Mouse (Mus musculus) embryonic facial prominence, embryonic 13.5 days (tissue): ENCODE data around the gene 4930469K13Rik. TPM values are rescaled to one million over a fixed set of nuclear protein-coding genes. Genes with fewer than 3 reads are reported as not detected.

Source experiments
- ATAC-seq: fragments of 200-750 bp; cut with Nextera tagmentation; 2 replicates; pipeline ENCODE4 v1.8.0; 2017; ENCODE audit warnings: low read depth; ENCODE audit not compliant: insufficient number of reproducible peaks, insufficient read depth, low FRiP score, low TSS enrichment
- H3K27ac ChIP-seq: fragments of 300-500 bp; sonication (generic); 2 replicates; pipeline ENCODE4 v1.5.1; 2015; ENCODE audit warnings: moderate library complexity, mild to moderate bottlenecking, inconsistent platforms
- H3K27me3 ChIP-seq: fragments of 300-500 bp; sonication (generic); 2 replicates; pipeline ENCODE4 v1.6.1; 2015; ENCODE audit warnings: mild to moderate bottlenecking, inconsistent platforms
- H3K36me3 ChIP-seq: fragments of 300-500 bp; sonication (generic); 2 replicates; pipeline ENCODE4 v1.6.1; 2015; ENCODE audit warnings: mild to moderate bottlenecking, inconsistent platforms
- H3K4me1 ChIP-seq: fragments of 300-500 bp; sonication (generic); 2 replicates; pipeline ENCODE4 v1.6.1; 2015; ENCODE audit warnings: inconsistent platforms
- H3K4me2 ChIP-seq: fragments of 300-500 bp; sonication (generic); 2 replicates; pipeline ENCODE4 v1.6.1; 2015; ENCODE audit warnings: moderate library complexity, mild to moderate bottlenecking, inconsistent platforms
- H3K4me3 ChIP-seq: fragments of 300-500 bp; sonication (generic); 2 replicates; pipeline ENCODE4 v1.5.1; 2015; ENCODE audit warnings: mild to moderate bottlenecking, inconsistent platforms
- H3K9ac ChIP-seq: fragments of 300-500 bp; sonication (generic); 2 replicates; pipeline ENCODE4 v1.6.1; 2015; ENCODE audit warnings: mild to moderate bottlenecking, inconsistent platforms
- H3K9me3 ChIP-seq: fragments of 300-500 bp; sonication (generic); 2 replicates; pipeline ENCODE4 v1.6.1; 2016; ENCODE audit warnings: inconsistent platforms
- WGBS: fragments of 180-500 bp; shearing (Covaris S2); methylation state at CpG from one replicate; pipeline ENCODE4 v1.1.7; 2015; ENCODE audit warnings: mixed read lengths; 5-methylcytosine and 5-hydroxymethylcytosine counted together
- polyA plus RNA-seq: library from polyadenylated mRNA; unstranded; fragments of >200 nt; fragmentation: Nextera tagmentation; extraction: Ambion mirVana; gene quantifications from 2 replicates; pipeline ENCODE4 v1.2.1, GENCODE M21; 2015

Gene 4930469K13Rik
- polyA plus RNA-seq, 1 experiment from 2014 or later = 1.1 TPM

GRCm38 (mm10) chr11:34034008-34034505 is 64.3 kb downstream of the 4930469K13Rik start:
- no peak for ATAC-seq
- H3K9me3 ChIP-seq = no peaks in the 10 kb centered on the region
- peaks cover 4% of the 10 kb centered on the region; the same call in 1 of the 2 replicates for H3K4me1 ChIP-seq
- no peaks in the 10 kb centered on the region for H3K36me3 ChIP-seq
- H3K4me2 ChIP-seq = no peak overlapping the region
- H3K9ac ChIP-seq = no peak overlapping the region
- no peak overlapping the region for H3K27ac ChIP-seq
- H3K27me3 ChIP-seq = no peaks in the 10 kb centered on the region
- 90% methylated on average over 5 of the region's 5 CpGs for WGBS
- no peak overlapping the region for H3K4me3 ChIP-seq

- Histone ChIP-seq H3K27ac (no peak overlapping the region), H3K4me3 (no peak overlapping the region), H3K27me3 (no peaks in the 10 kb centered on the region), H3K36me3 (no peaks in the 10 kb centered on the region), H3K9ac (no peak overlapping the region), H3K4me1 (peaks cover 4% of the 10 kb centered on the region; the same call in 1 of the 2 replicates), H3K9me3 (no peaks in the 10 kb centered on the region), H3K4me2 (no peak overlapping the region)
- 63% methylated on average over 8 of the region's 8 CpGs for WGBS
- ATAC-seq = no peak
Measured at GRCm38 (mm10) chr11:34031015-34031805, 67.1 kb downstream of the 4930469K13Rik start.

DNA sequence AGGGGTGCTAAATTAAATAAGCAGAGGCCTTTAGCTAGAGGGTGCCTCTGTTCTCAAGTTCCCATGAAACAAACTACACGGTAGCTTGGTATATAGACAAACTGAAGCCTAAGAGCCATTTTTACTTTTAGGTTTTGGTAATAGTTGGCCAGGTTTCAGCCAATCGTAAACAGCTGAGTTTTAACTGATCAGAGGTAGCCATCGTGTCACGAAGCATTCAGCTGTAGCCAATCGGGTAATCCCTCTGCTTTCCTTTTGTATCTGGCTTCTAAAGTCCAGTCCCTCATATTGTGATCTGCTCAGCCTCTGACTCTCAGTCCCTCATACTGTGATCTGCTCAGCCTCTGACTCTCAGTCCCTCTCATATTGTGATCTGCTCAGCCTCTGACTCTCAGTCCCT is 68.7 kb downstream of the 4930469K13Rik start:
- H3K36me3 ChIP-seq = no peaks in the 10 kb centered on the region
- no peaks in the 10 kb centered on the region for H3K27me3 ChIP-seq
- H3K4me2 ChIP-seq = no peak overlapping the region
- WGBS = 55% methylated on average over 5 of the region's 5 CpGs
- H3K27ac ChIP-seq = no peak overlapping the region
- H3K9ac ChIP-seq = peak overlapping the region; percentile 11; the same call in 1 of the 2 replicates
- H3K9me3 ChIP-seq = no peaks in the 10 kb centered on the region
- H3K4me3 ChIP-seq = no peak overlapping the region
- H3K4me1 ChIP-seq = peaks cover 4% of the 10 kb centered on the region; the same call in 1 of the 2 replicates
- ATAC-seq = no peak

DNA sequence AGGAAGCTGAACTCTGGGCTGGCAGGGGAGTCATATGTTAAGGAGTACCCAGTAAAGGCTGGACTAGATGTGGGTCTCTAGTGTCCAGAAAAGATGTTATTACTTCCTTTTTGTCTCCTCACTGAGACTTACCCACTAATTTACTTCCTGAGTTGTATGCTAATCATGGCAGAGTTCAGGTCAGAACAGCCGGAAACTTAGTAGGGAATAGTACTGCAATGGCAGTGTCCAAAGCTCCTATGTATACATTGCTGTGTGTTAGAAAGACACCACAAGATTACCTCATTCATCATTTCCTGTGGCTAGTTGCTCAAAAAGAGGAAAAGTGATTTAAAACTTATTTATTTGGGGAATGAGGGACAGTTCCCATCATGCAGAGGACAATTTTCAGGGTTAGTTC is 73.3 kb downstream of the 4930469K13Rik start:
- no peak overlapping the region for H3K4me2 ChIP-seq
- no peak overlapping the region for H3K4me3 ChIP-seq
- no peak overlapping the region for H3K27ac ChIP-seq
- no peaks in the 10 kb centered on the region for H3K27me3 ChIP-seq
- H3K9me3 ChIP-seq = no peaks in the 10 kb centered on the region
- H3K4me1 ChIP-seq = peaks cover 4% of the 10 kb centered on the region; the same call in 1 of the 2 replicates
- WGBS = 80% methylated on average over 1 of the region's 1 CpGs
- H3K36me3 ChIP-seq = no peaks in the 10 kb centered on the region
- no peak overlapping the region for H3K9ac ChIP-seq
- ATAC-seq = no peak

GRCm38 (mm10) chr11:34012007-34012652 is 86.2 kb downstream of the 4930469K13Rik start:
- no peaks in the 10 kb centered on the region for H3K9me3 ChIP-seq
- H3K4me1 ChIP-seq = 0 out of 2 replicates have a peak, but pooled peaks cover 10% of the 10 kb centered on the region
- H3K4me2 ChIP-seq = no peak overlapping the region
- no peaks in the 10 kb centered on the region for H3K27me3 ChIP-seq
- no peak overlapping the region for H3K9ac ChIP-seq
- ATAC-seq = no peak
- no peak overlapping the region for H3K27ac ChIP-seq
- no peak overlapping the region for H3K4me3 ChIP-seq
- H3K36me3 ChIP-seq = no peaks in the 10 kb centered on the region
- whole genome bisulfite sequencing = 40% methylated on average over 6 of the region's 6 CpGs

DNA sequence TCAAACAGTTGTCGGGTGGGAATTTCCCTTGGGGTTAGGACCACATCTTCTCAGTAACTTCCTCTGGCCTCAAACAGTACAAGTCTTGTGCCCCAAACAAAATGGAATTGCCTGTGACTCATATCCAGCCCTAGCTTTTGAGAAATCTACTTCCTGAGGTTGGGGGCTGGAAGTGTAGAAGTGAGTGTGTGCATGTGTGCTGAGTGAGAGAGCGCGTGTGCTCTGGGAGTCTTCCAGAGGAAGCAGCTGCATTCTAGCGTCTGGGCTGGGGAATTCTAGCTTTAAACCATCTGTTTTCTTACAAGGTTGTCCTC is 87.5 kb downstream of the 4930469K13Rik start:
- Histone ChIP-seq H3K36me3 (no peaks in the 10 kb centered on the region), H3K9me3 (no peaks in the 10 kb centered on the region), H3K4me3 (no peak overlapping the region), H3K4me2 (no peak overlapping the region), H3K27ac (no peak overlapping the region), H3K9ac (no peak overlapping the region), H3K4me1 (0 out of 2 replicates have a peak, but pooled peaks cover 10% of the 10 kb centered on the region), H3K27me3 (no peaks in the 10 kb centered on the region)
- WGBS = 43% methylated on average over 4 of the region's 4 CpGs
- no peak for ATAC-seq

DNA sequence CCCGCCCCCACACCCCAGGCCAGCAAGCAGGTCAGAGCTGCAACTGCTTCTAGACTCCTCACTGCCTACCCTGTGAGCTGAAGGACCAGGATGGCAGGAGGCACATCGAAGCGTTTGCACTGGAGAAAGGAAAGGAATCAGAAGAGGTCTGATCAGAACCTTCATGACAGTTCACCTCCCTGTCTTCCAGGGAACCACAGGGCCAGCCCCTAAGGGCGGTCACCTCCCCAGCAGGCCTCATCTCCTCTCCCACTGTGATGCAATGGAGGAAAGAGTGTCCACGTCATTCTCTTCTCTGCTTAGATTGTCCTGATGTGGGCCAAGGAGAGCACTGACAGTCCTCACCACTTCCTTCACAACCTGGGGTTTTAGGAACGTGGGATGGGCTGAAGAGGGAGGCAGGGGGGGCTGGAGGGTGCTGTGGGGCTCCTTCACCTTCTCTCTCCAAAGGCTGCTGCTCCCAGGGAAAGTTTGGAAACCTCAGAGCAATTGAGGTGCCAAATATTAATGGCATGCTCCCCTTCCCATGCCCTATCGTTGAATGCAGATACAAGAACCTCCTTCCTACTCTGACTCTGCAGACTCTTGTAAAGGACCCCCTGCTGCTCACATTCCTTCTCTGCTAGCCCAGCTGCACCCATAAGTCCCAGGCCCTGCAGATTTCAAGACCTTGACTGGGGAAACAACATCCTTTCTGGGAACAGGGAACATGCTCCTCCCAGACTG is 88.1 kb downstream of the 4930469K13Rik start:
- Histone ChIP-seq H3K4me1 (0 out of 2 replicates have a peak, but pooled peaks cover 10% of the 10 kb centered on the region), H3K9me3 (no peaks in the 10 kb centered on the region), H3K4me2 (no peak overlapping the region), H3K27me3 (no peaks in the 10 kb centered on the region), H3K27ac (no peak overlapping the region), H3K4me3 (no peak overlapping the region), H3K36me3 (no peaks in the 10 kb centered on the region), H3K9ac (no peak overlapping the region)
- ATAC-seq = no peak
- 70% methylated on average over 7 of the region's 7 CpGs for WGBS

- H3K4me1 ChIP-seq = 0 out of 2 replicates have a peak, but pooled peaks cover 10% of the 10 kb centered on the region
- H3K36me3 ChIP-seq = no peaks in the 10 kb centered on the region
- 82% methylated on average over 12 of the region's 12 CpGs for WGBS
Measured at GRCm38 (mm10) chr11:34009316-34010087, 88.9 kb downstream of the 4930469K13Rik start.

DNA sequence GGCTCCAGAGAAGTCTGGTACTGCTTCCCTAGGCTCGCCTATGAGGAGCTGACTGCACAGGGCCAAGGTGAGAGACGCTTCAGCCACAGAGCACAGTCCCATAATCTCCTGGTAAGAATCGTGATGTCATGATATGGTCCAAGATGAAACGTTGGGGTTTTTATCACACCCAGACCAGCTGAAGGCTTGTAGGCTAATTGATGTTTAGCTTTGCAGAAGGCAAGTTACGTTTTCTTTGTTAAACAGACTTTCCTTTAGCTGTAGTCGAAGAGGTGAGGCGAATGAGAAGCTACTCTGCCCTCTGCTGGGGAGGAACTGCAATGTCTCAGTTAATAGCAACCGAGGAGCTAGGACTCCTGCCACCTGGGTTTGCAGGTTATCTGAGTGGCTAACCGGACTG is 89.7 kb downstream of the 4930469K13Rik start:
- H3K27ac ChIP-seq = no peak overlapping the region
- 0 out of 2 replicates have a peak, but pooled peaks cover 10% of the 10 kb centered on the region for H3K4me1 ChIP-seq
- ATAC-seq = no peak
- no peak overlapping the region for H3K9ac ChIP-seq
- H3K27me3 ChIP-seq = no peaks in the 10 kb centered on the region
- H3K4me3 ChIP-seq = no peak overlapping the region
- no peaks in the 10 kb centered on the region for H3K9me3 ChIP-seq
- H3K4me2 ChIP-seq = no peak overlapping the region
- 38% methylated on average over 9 of the region's 9 CpGs for whole genome bisulfite sequencing
- no peaks in the 10 kb centered on the region for H3K36me3 ChIP-seq

More at GRCm38 (mm10) chr11:34009316-34010087, 88.9 kb downstream of the 4930469K13Rik start:
- no peak overlapping the region for H3K9ac ChIP-seq
- no peak overlapping the region for H3K4me3 ChIP-seq
- no peaks in the 10 kb centered on the region for H3K27me3 ChIP-seq
- H3K9me3 ChIP-seq = no peaks in the 10 kb centered on the region
- no peak overlapping the region for H3K27ac ChIP-seq
- H3K4me2 ChIP-seq = no peak overlapping the region
- ATAC-seq = no peak

DNA sequence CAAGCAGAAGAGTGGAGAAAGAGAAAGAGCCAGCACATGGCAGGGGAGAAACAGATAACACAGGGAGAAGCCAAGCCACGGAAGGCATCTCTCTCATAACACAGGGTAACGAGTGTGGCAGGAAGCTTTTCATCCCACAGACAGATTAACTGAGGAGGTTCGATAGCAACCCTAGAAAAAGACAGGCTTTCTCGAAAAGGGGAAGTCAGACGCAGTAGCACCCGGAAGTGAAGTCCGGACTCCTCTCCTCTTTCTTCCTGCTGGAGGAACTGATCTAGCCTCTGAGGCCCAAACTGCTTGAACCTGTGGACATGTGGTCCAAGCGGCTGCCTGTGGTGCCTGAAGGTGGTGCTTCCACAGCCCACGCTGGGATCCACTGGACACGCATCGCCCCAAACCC is 90.1 kb downstream of the 4930469K13Rik start:
- no peaks in the 10 kb centered on the region for H3K9me3 ChIP-seq
- no peaks in the 10 kb centered on the region for H3K27me3 ChIP-seq
- H3K27ac ChIP-seq = no peak overlapping the region
- 0 out of 2 replicates have a peak, but pooled peaks cover 10% of the 10 kb centered on the region for H3K4me1 ChIP-seq
- H3K36me3 ChIP-seq = no peaks in the 10 kb centered on the region
- 84% methylated on average over 11 of the region's 11 CpGs for WGBS
- H3K9ac ChIP-seq = no peak overlapping the region
- H3K4me3 ChIP-seq = no peak overlapping the region
- H3K4me2 ChIP-seq = no peak overlapping the region
- ATAC-seq = no peak

- no peak overlapping the region for H3K27ac ChIP-seq
- WGBS = 94% methylated on average over 2 of the region's 2 CpGs
- no peak overlapping the region for H3K4me3 ChIP-seq
- ATAC-seq = no peak
- H3K9ac ChIP-seq = no peak overlapping the region
- no peaks in the 10 kb centered on the region for H3K36me3 ChIP-seq
- H3K27me3 ChIP-seq = no peaks in the 10 kb centered on the region
- H3K4me1 ChIP-seq = 0 out of 2 replicates have a peak, but pooled peaks cover 10% of the 10 kb centered on the region
- H3K9me3 ChIP-seq = no peaks in the 10 kb centered on the region
- no peak overlapping the region for H3K4me2 ChIP-seq
Measured at GRCm38 (mm10) chr11:34007616-34008015, 90.7 kb downstream of the 4930469K13Rik start.
